Mouse (Mus musculus) frontal cortex, adult (tissue): ENCODE measurements at regions not wholly inside any gene's neighbourhood (a gene's known extent, or its start where the extent isn't known, plus 50 kb on each side); places are given as distances from the start of the nearest gene placed in this dataset.
"Not testable (repeated sequence)": the region's sequence is repeated elsewhere in the genome, so short reads cannot be mapped to it uniquely, and the experiment has no call there.

Source experiments
- ATAC-seq: cut with Nextera tagmentation; 2 replicates; pipeline ENCODE4 v1.9.2; 2017; ENCODE audit warnings: mild to moderate bottlenecking, moderate library complexity, mixed read lengths; ENCODE audit not compliant: low TSS enrichment

GRCm38 (mm10) chr15:60333573-60334306, 317.3 kb upstream of the 4933412E24Rik start:
- ATAC-seq = no peak

DNA sequence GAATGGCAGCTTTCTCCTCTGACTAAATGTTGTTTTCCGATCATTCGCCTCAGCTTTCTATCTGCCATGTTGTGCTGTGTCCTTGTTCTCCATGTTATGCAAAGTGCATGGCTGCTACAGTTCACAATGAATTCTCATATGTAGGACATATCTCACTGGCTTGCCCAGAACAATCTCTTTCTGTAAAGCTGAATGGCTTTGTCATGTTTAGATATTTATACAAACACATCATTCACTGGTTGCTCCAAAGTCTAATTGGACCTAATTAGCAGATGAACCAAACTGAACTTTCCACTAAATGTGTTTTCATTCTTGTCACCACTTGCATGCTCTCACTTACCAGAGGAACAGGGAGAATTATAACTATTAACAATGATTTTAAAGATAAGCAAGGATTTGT, 301.2 kb upstream of the 4933412E24Rik start:
- ATAC-seq = no peak

GRCm38 (mm10) chr15:60315210-60315609, 298.8 kb upstream of the 4933412E24Rik start:
- ATAC-seq = peak; percentile 59; the same call in 1 of the 2 replicates

DNA sequence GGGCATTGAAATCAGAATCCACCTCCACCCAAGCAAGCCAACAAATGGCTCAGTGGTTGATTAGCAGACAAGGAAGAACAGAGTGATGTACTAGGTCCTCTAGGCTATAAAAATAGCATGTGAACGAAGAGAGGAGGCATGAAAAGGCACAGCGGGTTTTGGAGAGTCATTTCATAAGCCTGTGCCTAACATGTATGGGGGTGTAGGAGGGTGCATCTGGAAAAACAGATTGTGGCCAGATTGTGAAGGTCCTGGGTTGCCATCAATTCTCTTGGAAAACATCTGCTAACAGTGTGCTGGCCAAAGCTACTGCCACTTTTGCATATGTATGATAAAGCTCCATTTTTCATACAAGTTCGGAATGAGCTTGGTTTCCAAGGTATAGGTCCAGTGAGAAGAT, 293.5 kb upstream of the 4933412E24Rik start:
- peak; percentile 81 for ATAC-seq

DNA sequence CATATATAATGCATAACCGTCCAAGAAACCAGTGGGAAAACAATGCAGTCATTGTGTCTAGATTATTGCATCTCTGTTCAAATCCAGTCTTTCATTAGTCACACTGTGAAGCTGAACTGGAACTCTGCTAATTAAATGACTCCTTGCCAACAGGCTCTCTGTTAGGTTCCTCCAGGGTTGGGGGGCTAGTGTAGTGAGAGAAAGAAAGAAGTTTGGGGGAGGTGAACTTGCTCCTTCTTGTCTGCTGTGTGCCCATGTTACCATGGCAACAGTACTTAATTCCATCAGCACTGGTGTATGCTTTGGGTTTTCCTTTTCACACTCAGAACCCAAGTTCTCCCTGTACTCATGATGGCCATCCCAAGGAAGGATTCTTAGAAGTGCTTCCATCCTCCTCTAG, 292.6 kb upstream of the 4933412E24Rik start:
- ATAC-seq = no peak

GRCm38 (mm10) chr15:60308126-60308525, 291.7 kb upstream of the 4933412E24Rik start:
- ATAC-seq = peak; percentile 78

DNA sequence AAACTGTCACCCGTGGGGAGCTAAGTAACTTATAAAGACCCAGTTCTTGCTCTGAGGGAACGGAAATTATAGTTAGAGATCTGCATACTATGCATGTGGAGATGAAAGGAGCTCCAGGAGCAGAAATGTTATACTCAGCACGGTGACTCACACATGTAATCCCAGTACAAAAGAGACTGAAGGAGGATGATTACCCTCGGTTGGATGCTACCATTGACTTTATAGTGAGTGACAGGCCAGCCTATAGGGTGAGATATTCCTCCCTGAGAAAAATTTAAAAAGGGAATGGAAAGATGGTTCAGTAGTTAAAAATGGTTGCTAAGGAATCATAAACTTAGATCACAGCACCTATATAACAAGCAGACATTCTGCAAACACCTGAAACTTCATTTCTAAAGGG, 287.1 kb upstream of the 4933412E24Rik start:
- no peak for ATAC-seq

- no peak for ATAC-seq
Measured at GRCm38 (mm10) chr15:60301939-60302338, 285.5 kb upstream of the 4933412E24Rik start.

GRCm38 (mm10) chr15:60285321-60285720, 268.9 kb upstream of the 4933412E24Rik start:
- ATAC-seq = peak; percentile 87

DNA sequence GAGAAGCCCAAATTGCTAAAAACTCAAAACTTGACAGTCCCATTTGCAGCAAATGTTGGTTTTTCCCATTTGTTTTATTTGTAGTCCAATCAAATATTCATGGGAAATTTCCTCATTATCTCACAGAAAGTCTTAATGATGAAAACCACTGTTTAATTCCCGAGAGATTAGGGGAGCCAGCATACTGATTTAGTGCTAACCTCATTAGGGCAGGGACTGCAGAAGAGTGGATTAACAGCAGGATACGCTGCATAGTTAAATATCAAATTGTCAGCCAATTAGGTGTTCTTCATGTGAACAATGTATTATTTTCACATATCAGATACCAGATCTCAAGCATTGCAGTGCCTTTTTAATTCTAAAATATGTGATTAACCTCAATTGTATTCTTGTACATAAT, 264.0 kb upstream of the 4933412E24Rik start:
- no peak for ATAC-seq

DNA sequence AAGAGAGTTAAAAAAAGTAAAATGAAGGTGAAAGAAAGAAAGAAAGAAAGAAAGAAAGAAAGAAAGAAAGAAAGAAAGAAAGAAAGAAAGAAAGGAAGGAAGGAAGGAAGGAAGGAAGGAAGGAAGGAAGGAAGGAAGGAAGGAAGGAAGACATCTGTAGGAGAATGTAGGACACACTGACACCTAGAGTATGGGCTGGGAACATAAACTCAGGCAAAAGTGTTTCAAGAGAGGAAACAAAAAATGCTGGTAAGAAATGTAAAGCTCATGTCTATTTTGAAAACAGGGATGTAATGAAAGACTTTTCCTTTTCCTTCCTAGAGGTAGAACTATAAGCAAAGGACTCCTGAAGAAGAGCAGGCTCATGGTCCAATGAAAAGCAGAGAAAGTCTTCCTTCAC, 237.2 kb upstream of the 4933412E24Rik start:
- not testable (repeated sequence) for ATAC-seq

GRCm38 (mm10) chr15:60226335-60226938, 210.0 kb upstream of the 4933412E24Rik start:
- ATAC-seq = no peak

DNA sequence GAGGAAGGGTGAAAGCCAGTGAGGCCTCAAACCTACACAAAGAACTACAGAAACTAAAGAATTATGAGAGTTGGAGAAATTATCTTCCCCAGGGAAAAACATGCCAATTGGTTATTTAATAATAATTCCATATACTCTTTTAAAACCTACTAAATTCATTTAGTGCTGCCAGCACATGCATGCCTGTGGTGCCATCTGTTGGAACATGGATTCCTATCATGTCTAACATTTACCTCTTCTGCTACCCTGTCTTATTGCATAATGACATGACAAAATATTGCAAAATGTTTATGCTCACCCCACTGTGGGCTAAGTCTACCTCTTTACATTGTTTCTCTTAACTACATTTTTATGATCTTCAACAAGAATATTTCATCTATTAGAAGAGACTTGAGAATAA, 178.7 kb upstream of the 4933412E24Rik start:
- ATAC-seq = no peak

GRCm38 (mm10) chr15:60193157-60193556, 176.7 kb upstream of the 4933412E24Rik start:
- ATAC-seq = peak; percentile 76

GRCm38 (mm10) chr15:60187002-60187715, 170.7 kb upstream of the 4933412E24Rik start:
- ATAC-seq = no peak

- ATAC-seq = peak; percentile 93
Measured at GRCm38 (mm10) chr15:60141554-60142070, 125.2 kb upstream of the 4933412E24Rik start.

DNA sequence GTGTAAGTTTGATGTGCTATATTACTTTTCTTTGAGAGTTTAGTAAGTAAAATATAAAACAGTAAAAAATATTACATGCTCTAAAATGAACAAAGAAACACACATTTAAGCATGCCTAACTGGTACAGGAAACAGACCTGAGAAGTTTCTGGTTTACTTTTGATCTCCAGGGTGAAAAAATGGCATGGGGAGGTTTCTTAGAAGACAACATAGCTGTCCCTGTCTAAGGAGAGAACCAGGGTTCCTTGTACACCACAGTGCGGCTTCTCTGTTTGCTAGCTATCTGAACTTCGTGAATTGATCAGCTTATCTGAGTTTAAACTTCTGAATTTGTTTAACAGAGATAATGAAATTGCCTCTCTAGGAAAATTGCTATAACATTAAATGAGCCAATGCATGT, 120.3 kb upstream of the 4933412E24Rik start:
- ATAC-seq = no peak

- no peak for ATAC-seq
Measured at GRCm38 (mm10) chr15:60134515-60134914, 118.1 kb upstream of the 4933412E24Rik start.

- no peak for ATAC-seq
Measured at GRCm38 (mm10) chr15:60132701-60133100, 116.3 kb upstream of the 4933412E24Rik start.

- no peak for ATAC-seq
Measured at GRCm38 (mm10) chr15:60124461-60124860, 108.0 kb upstream of the 4933412E24Rik start.

DNA sequence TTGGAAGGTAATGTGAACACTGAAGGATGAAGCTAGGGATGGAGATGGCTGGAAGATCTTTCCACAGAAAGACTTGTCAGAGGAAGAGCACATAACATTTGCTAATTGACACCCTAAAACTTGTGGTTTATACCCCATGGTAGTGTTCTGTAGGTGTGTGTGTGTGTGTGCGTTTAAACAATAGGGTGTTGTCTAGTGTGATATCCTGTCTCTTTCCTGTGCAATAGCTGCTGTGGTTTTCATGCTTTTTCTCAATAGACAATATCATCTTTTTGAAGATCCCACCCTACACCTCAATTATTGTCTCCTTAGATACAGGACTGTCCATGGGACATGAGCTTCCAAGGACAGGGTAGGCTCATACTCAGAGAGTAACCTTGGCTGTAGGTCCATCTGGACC, 103.5 kb upstream of the 4933412E24Rik start:
- no peak for ATAC-seq

GRCm38 (mm10) chr15:60111885-60112284, 95.5 kb upstream of the 4933412E24Rik start:
- ATAC-seq = no peak

- ATAC-seq = no peak
Measured at GRCm38 (mm10) chr15:60111046-60111445, 94.6 kb upstream of the 4933412E24Rik start.
